Comparison of ENCODE assay signal across 13 mouse cellular contexts in genomic region chr10:121161201-121161600, GRCm38 (mm10).
DNase-seq lines count a peak whose midpoint lies in the region; ATAC-seq and TF ChIP-seq lines count a peak whose summit lies in the region.
"Had no signal": no experiment of that assay in that cellular context is flagged by ENCODE, and none has a peak within 500 bp of the region (broad histone marks: within the 10 kb centered on the region; RNA-seq: fewer than 3 reads in every experiment).

No protein-coding gene starts in this region.

- H3K4me3 ChIP-seq in liver, postnatal 0 days (ENCODE audit: low read depth, low read length) = no peak overlapping the region
- H3K4me3 ChIP-seq: gastrocnemius, adult 2 months; left cerebral cortex, adult 2 months; lung, embryonic 15.5 days had no signal

- no peak overlapping the region for H3K9ac ChIP-seq in liver, postnatal 0 days (replicated peaks)
- H3K9ac ChIP-seq: lung, embryonic 15.5 days had no signal

- no peaks in the 10 kb centered on the region for H3K27me3 ChIP-seq in liver, postnatal 0 days (ENCODE audit: insufficient read depth, low read length)
- H3K27me3 ChIP-seq: lung, embryonic 15.5 days had no signal

- no peak for TF ChIP-seq EP300 in liver, postnatal 0 days (IDR thresholded peaks at IDR 0.05; ENCODE audit: low read depth)

- no peak for TF ChIP-seq CTCF in brain, embryonic 14.5 days (IDR thresholded peaks at IDR 0.05; ENCODE audit: borderline replicate concordance, extremely low read depth, insufficient read depth, insufficient read length)
- no peak for TF ChIP-seq CTCF in liver, postnatal 0 days (IDR thresholded peaks at IDR 0.05; ENCODE audit: low read depth)

- no peaks in the 10 kb centered on the region for H3K36me3 ChIP-seq in liver, postnatal 0 days (replicated peaks; ENCODE audit: insufficient read depth, low read length)
- H3K36me3 ChIP-seq: lung, embryonic 15.5 days had no signal

- WGBS in liver, postnatal 0 days (ENCODE audit: insufficient replicate concordance) = 78% methylated on average over 11 of the region's 11 CpGs

- H3K4me2 ChIP-seq in liver, postnatal 0 days (ENCODE audit: low read depth, low read length) = no peak overlapping the region
- H3K4me2 ChIP-seq: lung, embryonic 15.5 days had no signal

- peaks cover 4% of the 10 kb centered on the region; the same call in 1 of the 2 replicates for H3K9me3 ChIP-seq in liver, postnatal 0 days (ENCODE audit: low read length)

- no peak overlapping the region for H3K27ac ChIP-seq in liver, postnatal 0 days (ENCODE audit: low read depth)
- H3K27ac ChIP-seq: gastrocnemius, adult 2 months; left cerebral cortex, adult 2 months had no signal

- peak; percentile 47 for ATAC-seq in common myeloid progenitor, adult 5-6 weeks (replicated peaks; ENCODE audit: low read depth, poor library complexity, severe bottlenecking)
- ATAC-seq in liver, postnatal 0 days = no peak
- ATAC-seq in erythroid progenitor cell, adult 5-6 weeks (replicated peaks; ENCODE audit: low FRiP score, poor library complexity, severe bottlenecking) = no peak
- ATAC-seq: intestine, postnatal 0 days had no signal

- peak; percentile 3 for DNase-seq in kidney, postnatal 14 days
- no peak for DNase-seq in kidney, adult 8-10 months
- DNase-seq in brain, embryonic 14.5 days (ENCODE audit: low read depth) = peak; percentile 74
- peak; percentile 83 for DNase-seq in heart, postnatal 4 days
- no peak for DNase-seq in liver, postnatal 0 days
- DNase-seq in thymus, postnatal 36 days = no peak
- DNase-seq: gastrocnemius, adult 2 months; spleen, adult 18-20 months had no signal

- no peak for TF ChIP-seq POLR2A in brain, embryonic 14.5 days (IDR thresholded peaks at IDR 0.05; ENCODE audit: borderline replicate concordance, extremely low read depth, insufficient read depth, insufficient read length, poor library complexity, severe bottlenecking)

- no peaks in the 10 kb centered on the region for H3K4me1 ChIP-seq in liver, postnatal 0 days (ENCODE audit: insufficient read depth)

Comparison
In these comparisons a context has a peak if more than half of its experiments do, and no peak if none do; other contexts are left out.
1. DNase-seq: peak in kidney, postnatal 14 days (single experiment), brain, embryonic 14.5 days (single experiment) and heart, postnatal 4 days (single experiment); none in kidney, adult 8-10 months (0 of 2), liver, postnatal 0 days (single experiment) and thymus, postnatal 36 days (0 of 2).